Mouse (Mus musculus): ENCODE results near the gene Fgd2.

Fgd2 gene

DNA sequence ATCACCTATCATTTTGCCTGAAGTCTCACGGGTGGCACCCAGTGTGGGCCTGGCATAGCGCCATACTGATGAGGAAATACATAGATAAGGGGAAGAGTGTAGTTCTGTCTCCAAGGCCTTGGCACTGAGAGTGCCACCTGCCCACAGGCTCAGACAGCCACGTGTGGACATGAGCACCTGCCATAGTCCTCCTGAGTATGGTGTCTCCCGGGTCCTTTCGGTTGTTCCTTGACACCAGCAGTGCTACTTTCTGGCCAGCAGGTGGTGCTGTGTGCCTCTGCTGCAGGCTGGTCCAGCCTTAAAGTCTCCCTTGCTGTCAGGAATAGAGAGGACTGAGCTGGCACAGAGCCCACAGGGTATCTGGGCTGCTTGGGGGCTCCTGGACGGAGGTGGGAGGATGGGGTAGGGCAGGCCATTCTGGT, 36.1 kb downstream of the Fgd2 start:
- peak; percentile 71 to 74 for DNase-seq (ENCODE audit: low read depth in 2 of 2, low spot score in 2 of 2)

DNA sequence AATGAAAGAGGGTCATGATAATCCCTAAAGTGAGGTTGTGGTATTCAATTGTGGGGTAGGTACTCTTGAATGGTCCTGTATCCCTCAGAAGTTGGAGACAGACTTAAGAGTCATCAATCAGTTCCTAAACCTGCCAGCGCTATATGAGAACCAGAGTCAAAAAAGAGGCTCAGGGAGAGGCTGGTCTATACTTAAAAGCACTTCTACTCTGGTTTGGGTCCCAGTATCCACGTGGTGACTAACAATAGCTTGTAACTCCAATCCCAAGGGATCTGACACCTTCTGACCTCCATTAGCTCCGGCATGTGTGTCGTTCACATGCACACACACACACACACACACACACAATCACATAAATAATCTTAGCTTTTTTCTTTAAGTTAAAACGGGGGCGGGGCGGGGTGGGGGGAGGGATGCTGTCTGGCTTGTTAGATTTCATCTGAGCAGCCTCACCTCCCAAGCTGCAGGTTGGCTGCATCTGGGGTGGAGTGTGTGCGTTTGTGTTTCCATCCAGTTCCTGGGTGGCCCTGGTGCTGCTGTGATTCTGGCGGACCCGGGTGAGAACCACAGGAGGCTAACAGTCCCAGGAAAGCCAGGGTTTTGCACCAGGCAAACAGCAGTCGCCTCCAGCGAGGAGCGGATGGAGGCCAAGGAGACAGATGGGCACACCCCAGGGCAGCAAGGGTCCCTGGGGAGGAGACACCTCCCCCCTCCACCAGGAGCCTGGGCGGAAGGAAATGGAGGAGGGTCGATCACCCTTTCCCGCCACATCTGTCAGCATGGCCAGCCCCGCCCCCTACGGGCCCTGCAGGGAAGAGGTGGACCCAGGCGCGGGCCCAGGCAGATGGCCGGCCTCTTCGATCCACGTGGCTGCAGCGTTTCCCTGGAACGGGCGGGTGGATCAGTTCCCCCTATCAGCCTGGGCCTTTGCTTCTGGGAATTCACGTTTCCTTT, 37.0 kb downstream of the Fgd2 start:
- peak; percentile 21 to 29 for DNase-seq (ENCODE audit: low read depth in 2 of 2, low spot score in 2 of 2)

GRCm38 (mm10) chr17:29398434-29399026, 37.8 kb downstream of the Fgd2 start:
- DNase-seq (ENCODE audit: low read depth in 2 of 2, low spot score in 2 of 2): no peak

GRCm38 (mm10) chr17:29399241-29399910, 38.7 kb downstream of the Fgd2 start:
- DNase-seq (ENCODE audit: low read depth in 2 of 2, low spot score in 2 of 2): no peak

GRCm38 (mm10) chr17:29400044-29400443, 39.3 kb downstream of the Fgd2 start:
- DNase-seq (ENCODE audit: low read depth in 2 of 2, low spot score in 2 of 2): no peak

DNA sequence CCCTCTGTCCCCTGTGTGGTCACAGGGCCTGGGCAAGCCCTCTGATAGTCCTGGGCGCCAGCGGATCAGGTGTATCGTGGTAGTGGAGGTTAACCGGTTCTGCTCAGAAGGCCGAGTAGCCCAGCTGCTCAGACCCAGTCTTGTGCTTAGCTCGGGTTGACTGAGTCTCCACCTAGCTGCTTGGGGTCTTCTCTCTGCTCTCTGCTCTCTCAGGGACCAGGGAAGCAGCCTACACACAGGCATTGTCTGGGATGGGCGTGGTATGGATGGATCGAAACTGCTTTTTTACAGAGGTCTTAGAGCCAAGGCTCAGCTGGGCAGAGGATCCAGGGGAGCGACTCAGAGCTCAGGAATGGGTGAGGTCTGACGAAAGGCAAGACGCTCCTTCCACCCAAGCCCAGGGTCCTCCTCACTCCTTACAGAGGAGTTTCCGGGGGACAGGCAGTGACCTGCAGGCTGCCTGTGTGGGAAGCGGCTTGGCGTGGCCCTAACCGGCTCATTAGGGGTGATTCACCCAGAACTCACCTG, 41.1 kb downstream of the Fgd2 start:
- no peak for DNase-seq (ENCODE audit: low read depth in 2 of 2, low spot score in 2 of 2)

DNA sequence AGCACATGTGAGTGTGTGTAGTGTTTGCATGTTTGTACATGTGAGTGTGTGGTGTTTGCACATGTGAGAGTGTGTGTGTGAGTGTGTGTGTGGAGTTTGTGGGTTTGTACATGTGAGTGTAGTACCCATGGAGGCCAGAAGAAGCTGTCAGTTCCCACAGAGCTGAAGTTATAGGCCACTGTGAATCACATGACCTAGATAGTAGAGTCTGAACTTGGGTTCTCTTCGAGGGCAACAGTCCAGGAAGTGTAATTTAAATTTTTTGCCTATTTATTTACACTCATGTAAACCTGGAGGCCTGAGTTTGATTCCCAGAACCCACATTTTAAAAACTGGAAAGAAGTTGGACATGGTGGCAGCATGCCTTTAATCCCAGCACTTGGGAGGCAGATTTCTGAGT, 42.5 kb downstream of the Fgd2 start:
- no peak for DNase-seq (ENCODE audit: low read depth in 2 of 2, low spot score in 2 of 2)

- no peak for DNase-seq (ENCODE audit: low read depth in 2 of 2, low spot score in 2 of 2)
Observed at GRCm38 (mm10) chr17:29405501-29405900, 44.8 kb downstream of the Fgd2 start.

- DNase-seq (ENCODE audit: low read depth in 2 of 2, low spot score in 2 of 2): no peak
Observed at GRCm38 (mm10) chr17:29406077-29406476, 45.4 kb downstream of the Fgd2 start.

DNA sequence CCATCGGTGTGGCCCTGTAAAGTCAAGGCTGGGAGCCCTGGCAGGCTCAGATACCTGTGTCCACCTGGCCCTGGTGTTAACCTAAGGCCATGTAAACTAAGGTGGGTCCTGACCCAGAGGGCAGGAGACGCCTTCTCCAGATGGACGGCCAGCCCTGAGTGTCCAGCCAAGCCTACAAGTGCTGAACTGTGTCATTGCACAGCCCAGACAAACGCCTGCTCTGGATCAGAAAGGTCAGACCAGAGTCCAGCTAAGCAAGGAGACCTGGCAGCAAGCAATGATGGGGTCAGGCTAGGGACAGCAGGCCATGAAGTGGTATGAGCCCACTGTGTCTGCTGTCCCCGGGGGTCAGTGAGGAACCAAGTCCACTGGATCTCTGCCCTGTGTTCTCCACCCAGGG, 46.7 kb downstream of the Fgd2 start:
- DNase-seq (ENCODE audit: low read depth in 2 of 2, low spot score in 2 of 2): no peak

GRCm38 (mm10) chr17:29408364-29408763, 47.6 kb downstream of the Fgd2 start:
- DNase-seq (ENCODE audit: low read depth in 2 of 2, low spot score in 2 of 2): no peak

GRCm38 (mm10) chr17:29409800-29410343, 49.2 kb downstream of the Fgd2 start:
- DNase-seq (ENCODE audit: low read depth in 2 of 2, low spot score in 2 of 2): no peak

DNA sequence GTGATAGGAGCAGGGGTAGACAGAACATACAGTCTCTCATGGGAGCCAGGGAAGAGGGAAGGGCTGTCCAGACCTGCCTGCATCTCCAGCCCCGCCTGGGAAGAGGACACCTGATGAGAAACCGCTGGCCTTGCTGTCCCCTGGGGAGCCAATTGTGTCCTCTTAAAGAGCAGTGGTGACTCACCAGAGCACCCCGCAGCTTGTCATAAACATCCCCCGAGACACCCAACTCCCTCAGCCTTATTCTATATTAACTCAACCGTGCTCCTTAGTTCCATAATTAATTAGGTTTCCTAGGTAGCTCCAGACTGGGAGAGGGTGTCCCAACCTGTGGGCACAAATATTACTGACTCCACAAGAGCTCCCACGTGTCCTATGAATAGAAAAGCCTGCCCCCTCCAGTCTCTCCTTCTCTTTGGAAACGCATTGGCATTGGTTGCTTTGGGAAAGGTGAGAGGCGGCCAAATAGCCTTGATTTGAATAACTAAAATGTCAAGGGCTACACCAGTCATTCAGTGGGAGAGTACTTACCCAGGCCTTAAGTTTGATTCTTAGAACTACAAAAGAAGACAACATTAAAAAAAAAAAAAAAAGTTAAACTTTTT, 51.2 kb downstream of the Fgd2 start:
- DNase-seq (ENCODE audit: low read depth in 2 of 2, low spot score in 2 of 2): no peak

DNA sequence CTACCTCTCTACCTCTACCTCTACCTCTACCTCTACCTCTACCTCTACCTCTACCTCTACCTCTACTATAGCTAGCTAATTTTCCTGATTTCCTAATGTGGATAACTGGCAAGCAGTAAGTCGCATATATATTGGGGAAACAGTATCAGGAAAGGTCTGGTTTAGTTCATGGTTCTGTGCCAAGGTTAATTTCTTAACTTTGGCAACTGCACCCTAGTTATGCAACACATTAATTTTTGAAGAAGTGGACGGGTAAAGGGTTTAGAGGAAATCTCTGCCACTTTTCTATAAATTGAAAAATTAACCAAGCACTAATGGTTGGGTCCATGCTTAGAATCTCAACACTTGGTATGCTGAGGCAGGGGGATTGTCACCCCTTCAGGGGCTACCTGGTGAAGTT, 53.9 kb downstream of the Fgd2 start:
- DNase-seq (ENCODE audit: low read depth in 2 of 2, low spot score in 2 of 2): no peak

DNA sequence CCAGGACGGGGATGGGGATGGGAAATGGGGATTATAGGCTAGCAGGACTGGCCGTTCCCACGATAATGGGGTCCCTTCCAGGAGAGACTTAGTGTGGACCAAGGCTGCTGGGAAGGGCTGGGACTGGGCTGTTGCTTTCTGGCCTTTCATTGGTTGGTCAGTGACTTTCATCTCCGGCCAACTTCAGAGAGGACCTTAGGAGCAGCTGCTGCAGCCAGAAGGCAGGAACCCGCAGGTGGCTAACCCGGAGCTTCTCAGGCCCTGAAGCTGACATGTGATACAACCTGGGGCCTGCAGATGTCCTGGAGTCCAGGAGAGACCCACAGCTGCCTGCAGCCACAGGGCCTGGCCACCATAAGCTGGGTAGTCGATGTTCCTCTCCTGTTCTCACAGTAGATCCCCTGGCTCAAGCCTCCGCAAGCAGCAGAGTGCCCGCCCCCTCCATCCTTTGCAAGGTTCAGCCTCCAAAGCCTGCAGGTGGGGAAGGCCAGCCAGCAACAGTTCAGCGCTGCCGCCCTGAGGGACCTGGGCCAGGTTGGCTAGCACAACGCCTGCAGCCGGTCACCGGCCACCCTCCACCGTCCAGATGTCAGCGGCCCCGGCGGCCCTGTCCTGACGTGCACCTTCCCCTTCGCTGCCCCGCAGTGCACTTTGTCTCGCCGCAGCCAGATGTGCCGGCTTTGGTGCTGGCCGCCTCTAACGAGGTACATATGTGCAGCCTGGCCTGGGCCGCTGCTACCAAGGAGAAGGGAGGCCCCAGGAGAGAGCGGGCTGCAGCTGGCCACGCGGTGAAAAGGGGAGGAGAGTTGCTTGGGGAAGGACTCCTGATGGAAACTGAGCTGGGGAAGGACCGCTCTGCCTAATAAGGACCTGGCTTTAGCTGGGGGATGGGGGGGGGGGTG, 55.3 kb downstream of the Fgd2 start:
- DNase-seq (ENCODE audit: low read depth in 2 of 2, low spot score in 2 of 2): no peak

DNA sequence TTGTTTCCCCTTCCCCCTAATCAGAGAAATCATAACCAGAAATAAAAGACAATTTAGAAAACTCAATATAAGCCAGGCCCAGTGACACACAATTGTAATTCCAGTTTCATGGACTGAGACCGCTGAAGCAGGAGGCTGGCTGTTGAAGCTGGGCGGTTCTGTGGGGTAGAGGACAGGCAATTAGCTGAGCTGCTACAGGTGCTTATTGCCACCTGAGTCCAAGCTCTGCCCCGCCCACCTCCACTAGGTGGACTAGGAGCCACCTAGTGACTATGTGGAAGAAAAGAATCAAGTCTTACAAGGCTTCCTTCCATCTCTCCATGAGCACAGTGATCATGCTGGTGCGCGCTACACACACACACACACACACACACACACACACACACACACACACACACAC, 56.0 kb downstream of the Fgd2 start:
- DNase-seq (ENCODE audit: low read depth in 2 of 2, low spot score in 2 of 2): no peak

DNA sequence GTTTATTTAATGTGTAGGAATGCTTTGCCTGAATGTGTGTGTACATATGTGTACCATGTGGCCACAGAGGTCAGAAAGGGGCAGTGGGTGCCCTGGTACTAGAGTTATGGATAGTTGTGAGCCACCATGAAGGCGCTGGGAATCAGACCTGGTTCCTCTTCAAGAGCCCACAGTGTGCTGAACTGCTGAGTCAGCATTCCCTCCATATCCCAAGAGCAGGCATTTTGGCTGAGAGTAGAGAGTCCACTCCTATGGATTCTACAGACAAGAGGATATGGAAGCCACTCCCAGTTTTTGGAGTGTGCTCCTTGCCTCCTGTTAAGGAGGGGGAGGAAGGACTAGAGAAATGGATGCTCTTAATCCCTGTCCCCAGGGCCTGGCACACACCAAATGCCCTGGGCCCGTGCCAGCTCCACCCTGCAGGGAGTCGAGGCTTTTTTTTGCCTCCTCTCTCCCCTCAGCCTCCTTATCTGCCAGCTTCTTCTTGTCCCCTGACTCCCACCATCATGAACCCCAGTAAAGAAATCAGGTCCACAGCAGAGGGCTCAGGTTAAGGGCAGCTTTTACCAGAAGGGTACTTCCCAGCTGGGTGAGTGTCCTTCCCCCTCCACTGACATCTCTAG, 58.2 kb downstream of the Fgd2 start:
- DNase-seq (ENCODE audit: low read depth in 2 of 2, low spot score in 2 of 2): no peak

DNA sequence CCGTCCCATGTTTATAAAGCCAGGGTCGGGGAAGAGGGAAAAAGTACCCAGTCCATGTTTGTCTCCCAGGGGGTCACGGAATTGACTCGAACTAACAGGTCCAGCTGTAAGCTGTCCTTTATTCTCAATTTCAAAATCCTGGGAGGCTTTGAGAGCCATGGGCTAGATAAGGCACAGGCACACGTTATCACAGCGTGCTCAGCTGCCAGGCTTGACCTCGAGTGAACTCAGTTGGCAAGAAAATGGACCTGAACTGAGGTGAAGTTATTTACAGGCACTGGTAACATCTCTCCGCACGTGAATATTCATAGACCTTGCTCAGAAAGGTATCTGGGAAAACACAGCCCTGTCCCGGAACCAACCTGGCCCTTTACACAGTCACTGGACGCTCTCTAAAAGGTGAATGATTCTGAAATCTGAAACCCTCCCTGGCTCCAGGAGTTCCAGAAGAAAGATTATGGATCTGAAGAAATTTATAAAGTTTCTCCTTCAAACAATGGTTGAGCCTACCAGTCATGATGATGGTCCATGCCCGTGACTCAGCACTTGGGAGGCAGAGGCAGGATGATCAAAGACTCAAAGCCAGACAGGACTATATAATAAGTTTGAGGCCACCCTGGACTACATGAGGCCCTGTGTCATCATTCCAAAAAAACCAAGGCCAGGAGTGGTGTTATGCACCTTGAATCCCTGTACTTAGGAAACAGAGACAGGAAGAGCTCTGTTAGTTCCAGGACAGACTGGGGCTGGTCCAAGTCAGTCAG, 59.4 kb downstream of the Fgd2 start:
- no peak for DNase-seq (ENCODE audit: low read depth in 2 of 2, low spot score in 2 of 2)

- DNase-seq (ENCODE audit: low read depth in 2 of 2, low spot score in 2 of 2): no peak
Observed at GRCm38 (mm10) chr17:29421319-29421718, 60.6 kb downstream of the Fgd2 start.
